Mouse (Mus musculus): ENCODE data around the gene Aar2.
"Not testable (repeated sequence)": the region's sequence is repeated elsewhere in the genome, so short reads cannot be mapped to it uniquely, and the experiment has no call there.

Gene Aar2

GRCm38 (mm10) chr2:156547123-156547891, at the start of gene Aar2:
Gene Aar2, plus strand, starts transcription at chr2:156547584.
- peak; percentile 63 for DNase-seq (ENCODE audit: low read depth, low spot score)

GRCm38 (mm10) chr2:156497915-156498314, 49.5 kb upstream of the Aar2 start:
- DNase-seq (ENCODE audit: low read depth, low spot score): peak; percentile 56

GRCm38 (mm10) chr2:156501025-156501424, 46.4 kb upstream of the Aar2 start:
- DNase-seq (ENCODE audit: low read depth, low spot score): no peak

GRCm38 (mm10) chr2:156505533-156505932, 41.9 kb upstream of the Aar2 start:
- no peak for DNase-seq (ENCODE audit: low read depth, low spot score)

- no peak for DNase-seq (ENCODE audit: low read depth, low spot score)
Observed at GRCm38 (mm10) chr2:156512028-156512427, 35.4 kb upstream of the Aar2 start.

- no peak for DNase-seq (ENCODE audit: low read depth, low spot score)
Observed at GRCm38 (mm10) chr2:156512561-156512960, 34.8 kb upstream of the Aar2 start.

- no peak for DNase-seq (ENCODE audit: low read depth, low spot score)
Observed at GRCm38 (mm10) chr2:156515102-156515501, 32.3 kb upstream of the Aar2 start.

GRCm38 (mm10) chr2:156515565-156516185, 31.7 kb upstream of the Aar2 start:
- peak; percentile 22 for DNase-seq (ENCODE audit: low read depth, low spot score)

- DNase-seq (ENCODE audit: low read depth, low spot score): not testable (repeated sequence)
Observed at GRCm38 (mm10) chr2:156516678-156517077, 30.7 kb upstream of the Aar2 start.

GRCm38 (mm10) chr2:156518306-156518705, 29.1 kb upstream of the Aar2 start:
- DNase-seq (ENCODE audit: low read depth, low spot score): no peak

- no peak for DNase-seq (ENCODE audit: low read depth, low spot score)
Observed at GRCm38 (mm10) chr2:156519584-156519983, 27.8 kb upstream of the Aar2 start.

GRCm38 (mm10) chr2:156522994-156523393, 24.4 kb upstream of the Aar2 start:
- DNase-seq (ENCODE audit: low read depth, low spot score): no peak

- no peak for DNase-seq (ENCODE audit: low read depth, low spot score)
Observed at GRCm38 (mm10) chr2:156524078-156524477, 23.3 kb upstream of the Aar2 start.

GRCm38 (mm10) chr2:156529726-156530125, 17.7 kb upstream of the Aar2 start:
- no peak for DNase-seq (ENCODE audit: low read depth, low spot score)

GRCm38 (mm10) chr2:156533160-156533559, 14.2 kb upstream of the Aar2 start:
- DNase-seq (ENCODE audit: low read depth, low spot score): no peak

- DNase-seq (ENCODE audit: low read depth, low spot score): no peak
Observed at GRCm38 (mm10) chr2:156538817-156539555, 8.4 kb upstream of the Aar2 start.

- DNase-seq (ENCODE audit: low read depth, low spot score): no peak
Observed at GRCm38 (mm10) chr2:156540991-156541390, 6.4 kb upstream of the Aar2 start.

- no peak for DNase-seq (ENCODE audit: low read depth, low spot score)
Observed at GRCm38 (mm10) chr2:156542410-156542809, 5.0 kb upstream of the Aar2 start.

GRCm38 (mm10) chr2:156543804-156544203, 3.6 kb upstream of the Aar2 start:
- no peak for DNase-seq (ENCODE audit: low read depth, low spot score)

GRCm38 (mm10) chr2:156552421-156552820, 5.0 kb downstream of the Aar2 start:
- DNase-seq (ENCODE audit: low read depth, low spot score): no peak

GRCm38 (mm10) chr2:156561808-156562207, 14.4 kb downstream of the Aar2 start:
- no peak for DNase-seq (ENCODE audit: low read depth, low spot score)

GRCm38 (mm10) chr2:156563557-156563956, 16.2 kb downstream of the Aar2 start:
- no peak for DNase-seq (ENCODE audit: low read depth, low spot score)
